Comparison of ENCODE assay signal across 9 mouse cellular contexts in genomic region chr16:29451706-29452105, GRCm38 (mm10).
DNase-seq lines count a peak whose midpoint lies in the region; ATAC-seq lines count a peak whose summit lies in the region.
"Had no signal": no experiment of that assay in that cellular context is flagged by ENCODE, and none has a peak within 500 bp of the region (broad histone marks: within the 10 kb centered on the region; RNA-seq: fewer than 3 reads in every experiment).

No protein-coding gene starts in this region.

- H3K4me1 ChIP-seq in forebrain, embryonic 10.5 days: no peaks in the 10 kb centered on the region
- no peaks in the 10 kb centered on the region for H3K4me1 ChIP-seq in forebrain, embryonic 15.5 days
- H3K4me1 ChIP-seq: heart, embryonic 15.5 days had no signal

- H3K36me3 ChIP-seq in forebrain, embryonic 10.5 days (replicated peaks): no peaks in the 10 kb centered on the region
- no peaks in the 10 kb centered on the region for H3K36me3 ChIP-seq in forebrain, embryonic 15.5 days
- H3K36me3 ChIP-seq: heart, embryonic 15.5 days had no signal

- peak; percentile 32 for DNase-seq in forebrain, embryonic 10.5 days (ENCODE audit: extremely low spot score, low spot score)
- peak; percentile 74 for DNase-seq in 3T3-L1 (ENCODE audit: low read depth, low spot score)
- DNase-seq in c-Kit-positive CD71-negative TER-119-negative erythroid progenitor cells, embryonic 14.5 days (ENCODE audit: low read depth): peak; percentile 6
- DNase-seq in layer of hippocampus, adult 9-11 months: peak; percentile 34
- DNase-seq in testis, postnatal 14 days (ENCODE audit: low spot score): peak; percentile 15

- no peak overlapping the region for H3K4me3 ChIP-seq in forebrain, embryonic 10.5 days
- no peak overlapping the region for H3K4me3 ChIP-seq in forebrain, embryonic 15.5 days
- H3K4me3 ChIP-seq: heart, embryonic 15.5 days had no signal

- no peak; the same call in 1 of the 2 replicates for ATAC-seq in forebrain, embryonic 15.5 days (replicated peaks)
- ATAC-seq in frontal cortex, adult (ENCODE audit: low TSS enrichment): peak; percentile 98
- ATAC-seq in megakaryocyte progenitor cell, adult 5-6 weeks (replicated peaks; ENCODE audit: poor library complexity): peak; percentile 97

- no peak overlapping the region for H3K9ac ChIP-seq in forebrain, embryonic 15.5 days (replicated peaks)
- H3K9ac ChIP-seq: heart, embryonic 15.5 days had no signal

- no peak overlapping the region for H3K4me2 ChIP-seq in forebrain, embryonic 15.5 days (replicated peaks)
- H3K4me2 ChIP-seq: heart, embryonic 15.5 days had no signal

- H3K27ac ChIP-seq in forebrain, embryonic 10.5 days: no peak overlapping the region
- no peak overlapping the region for H3K27ac ChIP-seq in forebrain, embryonic 15.5 days (replicated peaks)
- H3K27ac ChIP-seq: heart, embryonic 15.5 days had no signal

- no peaks in the 10 kb centered on the region for H3K27me3 ChIP-seq in forebrain, embryonic 10.5 days (ENCODE audit: poor library complexity, severe bottlenecking)
- no peaks in the 10 kb centered on the region for H3K27me3 ChIP-seq in forebrain, embryonic 15.5 days
- H3K27me3 ChIP-seq: heart, embryonic 15.5 days had no signal

- no peaks in the 10 kb centered on the region for H3K9me3 ChIP-seq in forebrain, embryonic 10.5 days
- H3K9me3 ChIP-seq in forebrain, embryonic 15.5 days: no peaks in the 10 kb centered on the region
- H3K9me3 ChIP-seq: heart, embryonic 15.5 days had no signal

- WGBS in forebrain, embryonic 10.5 days: 73% methylated on average over 3 of the region's 3 CpGs
- WGBS in forebrain, embryonic 15.5 days: 64% methylated on average over 3 of the region's 3 CpGs

Comparison
In these comparisons a context has a peak if more than half of its experiments do, and no peak if none do; other contexts are left out.
1. DNase-seq: peak in every context shown above with its lines; median percentile 74 in 3T3-L1; 34 in layer of hippocampus, adult 9-11 months; 32 in forebrain, embryonic 10.5 days; 15 in testis, postnatal 14 days; 6 in c-Kit-positive CD71-negative TER-119-negative erythroid progenitor cells, embryonic 14.5 days.